Mouse (Mus musculus) ES-CJ7 (cell line): ENCODE data around the gene Ces1b.

Experiments
- DNase-seq: peaks from one replicate; pipeline ENCODE4 v3.0.0; 2011; ENCODE audit warnings: low read depth, low spot score

Ces1b gene

GRCm38 (mm10) chr8:93010286-93010685 is 69.5 kb downstream of the Ces1b start:
- peak; percentile 71 for DNase-seq
